ENCODE assay signal across 10 mouse cellular contexts in genomic region chrX:19168111-19168510, GRCm38 (mm10).
A peak's percentile ranks its signal among the peaks of the same experiment; 100 is the strongest.
DNase-seq lines count a peak whose midpoint lies in the region; TF ChIP-seq lines count a peak whose summit lies in the region.
"Had no signal": no experiment of that assay in that cellular context is flagged by ENCODE, and none has a peak within 500 bp of the region (broad histone marks: within the 10 kb centered on the region; RNA-seq: fewer than 3 reads in every experiment).

No protein-coding gene starts in this region.

- peaks cover 45% of the 10 kb centered on the region for H3K79me3 ChIP-seq in C2C12 (ENCODE audit: low read depth)

- H3K79me2 ChIP-seq in C2C12 (ENCODE audit: control insufficient read depth, insufficient read depth) = peaks cover 77% of the 10 kb centered on the region

- peaks cover 30% of the 10 kb centered on the region for H3K36me3 ChIP-seq in C2C12 (ENCODE audit: control insufficient read depth, insufficient read depth)
- H3K36me3 ChIP-seq: G1E; limb, embryonic 10.5 days had no signal

- no peaks in the 10 kb centered on the region for H3K27me3 ChIP-seq in C2C12 (ENCODE audit: control insufficient read depth, insufficient read depth, insufficient read length)

- H3K4me3 ChIP-seq in layer of hippocampus, adult 2 months = 0 out of 2 replicates have a peak overlapping the region, but pooled peaks have one; percentile 8
- peak overlapping the region; percentile 57 for H3K4me3 ChIP-seq in C2C12 (ENCODE audit: insufficient read depth, poor library complexity, severe bottlenecking)
- H3K4me3 ChIP-seq: limb, embryonic 10.5 days had no signal

- peak in 1 of 2 experiments; percentile 13 for DNase-seq in layer of hippocampus, adult 2 months (ENCODE audit: low spot score in 2 of 2)
- no peak for DNase-seq in layer of hippocampus, postnatal 14 days (ENCODE audit: low spot score in 2 of 2)
- DNase-seq in adrenal gland, postnatal 25 days = peak; percentile 2
- peak; percentile 4 to 25 for DNase-seq in cerebellum, postnatal 36 days
- DNase-seq in urinary bladder, postnatal 25 days (ENCODE audit: low spot score) = no peak
- no peak for DNase-seq in spleen, postnatal 10 days (ENCODE audit: low spot score in 2 of 2)
- DNase-seq: embryo, embryonic 11 days had no signal

- H3ac ChIP-seq in C2C12 (ENCODE audit: control insufficient read depth, insufficient read length, low read depth) = no peak overlapping the region

- 0 out of 2 replicates have a peak, but pooled peaks have one; percentile 6 for TF ChIP-seq CTCF in layer of hippocampus, adult 2 months (conservative IDR thresholded peaks at IDR 0.05)
- TF ChIP-seq CTCF in C2C12 (IDR thresholded peaks at IDR 0.05; ENCODE audit: control insufficient read depth, insufficient read depth, insufficient read length) = no peak

- H3K27ac ChIP-seq in layer of hippocampus, adult 2 months = peak overlapping the region; percentile 57
- H3K27ac ChIP-seq: limb, embryonic 10.5 days had no signal

TF ChIP-seq in C2C12, 6 proteins besides CTCF, POLR2A, EP300 and RAD21:
- TF ChIP-seq MAX (IDR thresholded peaks at IDR 0.05) (no peak), FOSL1 (IDR thresholded peaks at IDR 0.05; ENCODE audit: insufficient read depth, low read length, poor library complexity, severe bottlenecking) (peak; percentile 58), USF1 (IDR thresholded peaks at IDR 0.05; ENCODE audit: low read depth) (no peak), CEBPB (IDR thresholded peaks at IDR 0.05; ENCODE audit: low read depth) (no peak), MYOG (IDR thresholded peaks at IDR 0.05; ENCODE audit: control insufficient read depth, extremely low read depth, insufficient read length) (no peak), MYOD1 (IDR thresholded peaks at IDR 0.05; ENCODE audit: control insufficient read depth, insufficient read length, low read depth) (peak; percentile 26)

Comparison
In these comparisons a context has a peak if more than half of its experiments do, and no peak if none do; other contexts are left out.
1. DNase-seq: peak in adrenal gland, postnatal 25 days (single experiment) and cerebellum, postnatal 36 days (2 of 2); none in layer of hippocampus, postnatal 14 days (0 of 2), urinary bladder, postnatal 25 days (single experiment) and spleen, postnatal 10 days (0 of 2).